Mouse (Mus musculus) common myeloid progenitor, adult 5-6 weeks (primary cell): ENCODE results near the gene Dgcr2. TPM values are rescaled to one million over a fixed set of nuclear protein-coding genes. Genes with fewer than 3 reads are reported as not detected.

ENCODE experiments used
- ATAC-seq: replicated peaks from 2 replicates; pipeline ENCODE4 v1.8.0; 2016; ENCODE audit warnings: low read depth, mild to moderate bottlenecking, moderate TSS enrichment, inconsistent platforms; ENCODE audit not compliant: poor library complexity, severe bottlenecking
- total RNA-seq: library from RNA; stranded (forward); fragments of 200-1000, 187-1606 nt; gene quantifications from 2 replicates; pipeline ENCODE4 v1.2.3, GENCODE M21; 2017

The Dgcr2 gene
- total RNA-seq, 1 experiment from 2014 or later, result 43.8 TPM

GRCm38 (mm10) chr16:17796971-17797811 is 101.2 kb downstream of the Dgcr2 start, which contains the start of gene Scarf2:
Gene Scarf2, plus strand, starts transcription at chr16:17797282.
- no peak for ATAC-seq

GRCm38 (mm10) chr16:17796519-17796918 is 101.8 kb downstream of the Dgcr2 start:
- peak; percentile 34; the same call in 1 of the 2 replicates for ATAC-seq

- ATAC-seq, result no peak
Measured at GRCm38 (mm10) chr16:17795643-17796042, 102.7 kb downstream of the Dgcr2 start.

- ATAC-seq, result no peak
Measured at GRCm38 (mm10) chr16:17794047-17794446, 104.3 kb downstream of the Dgcr2 start.

- no peak for ATAC-seq
Measured at GRCm38 (mm10) chr16:17792728-17793127, 105.6 kb downstream of the Dgcr2 start.

Other genes starting within 250 kb of the Dgcr2 start
- 21.4 and 30.8 TPM in 2 replicates for gene Med15, start 165.7 kb downstream of the Dgcr2 start, total RNA-seq
- gene Klhl22, start 138.9 kb downstream of the Dgcr2 start, total RNA-seq, result 27.0 and 33.2 TPM in 2 replicates
- not detected in 2 replicates for gene Scarf2, start 101.3 kb downstream of the Dgcr2 start, total RNA-seq
- not detected in 2 replicates for gene B830017H08Rik, start 65.4 kb downstream of the Dgcr2 start, total RNA-seq
- 5.4 TPM in 1 of 2 replicates, not detected in the other for gene Car15, start 60.2 kb downstream of the Dgcr2 start, total RNA-seq
- 1.1 TPM in 1 of 2 replicates, not detected in the other for gene Gm20518, start 6.9 kb downstream of the Dgcr2 start, total RNA-seq
- gene Tssk1, start 4.3 kb downstream of the Dgcr2 start, total RNA-seq, result not detected in 2 replicates
- not detected in 2 replicates for gene Tssk2, start 75 bp upstream of the Dgcr2 start, total RNA-seq
- 14.4 and 37.0 TPM in 2 replicates for gene Ess2, start 12.8 kb upstream of the Dgcr2 start, total RNA-seq
- not detected in 2 replicates for gene Gsc2, start 16.5 kb upstream of the Dgcr2 start, total RNA-seq
- gene Slc25a1, start 29.7 kb upstream of the Dgcr2 start, total RNA-seq, result 58.6 and 63.7 TPM in 2 replicates
- gene Vpreb2, start 81.9 kb upstream of the Dgcr2 start, total RNA-seq, result not detected in 2 replicates
- 17.8 and 20.9 TPM in 2 replicates for gene Dgcr6, start 154.3 kb upstream of the Dgcr2 start, total RNA-seq
- gene Prodh, start 191.6 kb upstream of the Dgcr2 start, total RNA-seq, result 48.6 and 59.7 TPM in 2 replicates
- gene Rtn4r, start 229.1 kb upstream of the Dgcr2 start, total RNA-seq, result 1.3 and 2.6 TPM in 2 replicates